Comparison of ENCODE assay signal across 15 mouse cellular contexts in genomic region chr4:84149149-84150050, GRCm38 (mm10).
A peak's percentile ranks its signal among the peaks of the same experiment; 100 is the strongest.
DNase-seq lines count a peak whose midpoint lies in the region; ATAC-seq and TF ChIP-seq lines count a peak whose summit lies in the region.
"Had no signal": no experiment of that assay in that cellular context is flagged by ENCODE, and none has a peak within 500 bp of the region (broad histone marks: within the 10 kb centered on the region; RNA-seq: fewer than 3 reads in every experiment).

No protein-coding gene starts in this region.

- no peak for TF ChIP-seq CTCF in lung, embryonic 14.5 days (IDR thresholded peaks at IDR 0.05; ENCODE audit: low read depth)
- TF ChIP-seq CTCF in stomach, postnatal 0 days (IDR thresholded peaks at IDR 0.05; ENCODE audit: low read depth), result no peak

- H3K4me1 ChIP-seq in lung, embryonic 14.5 days (ENCODE audit: insufficient read depth), result peaks cover 14% of the 10 kb centered on the region
- no peaks in the 10 kb centered on the region for H3K4me1 ChIP-seq in kidney, embryonic 16.5 days (ENCODE audit: insufficient read depth, low read length)
- no peaks in the 10 kb centered on the region for H3K4me1 ChIP-seq in liver, embryonic 15.5 days (replicated peaks)
- no peaks in the 10 kb centered on the region for H3K4me1 ChIP-seq in stomach, postnatal 0 days (replicated peaks; ENCODE audit: control insufficient read depth, insufficient read depth)

- H3K27ac ChIP-seq in lung, embryonic 14.5 days (ENCODE audit: low read depth), result peak overlapping the region; percentile 42; the same call in 1 of the 2 replicates
- no peak overlapping the region for H3K27ac ChIP-seq in kidney, embryonic 16.5 days (ENCODE audit: low read length)
- no peak overlapping the region for H3K27ac ChIP-seq in liver, embryonic 15.5 days (replicated peaks)
- H3K27ac ChIP-seq in stomach, postnatal 0 days (replicated peaks), result no peak overlapping the region
- H3K27ac ChIP-seq: heart, adult 2 months; midbrain, embryonic 13.5 days; neural tube, embryonic 12.5 days had no signal

- TF ChIP-seq EP300 in stomach, postnatal 0 days (optimal IDR thresholded peaks at IDR 0.05), result no peak

- intact Hi-C loops in left cerebral cortex, postnatal 4 days (cut with DNase I), result no loop called here

- peak; percentile 84 for DNase-seq in lung, embryonic 14.5 days
- no peak for DNase-seq in lung, adult 18-20 months
- peak; percentile 32 for DNase-seq in stomach, postnatal 0 days (ENCODE audit: low spot score)
- no peak for DNase-seq in left cerebral cortex, postnatal 4 days
- DNase-seq in thymus, postnatal 0 days (ENCODE audit: low spot score), result no peak
- no peak for DNase-seq in left cerebral cortex, adult 18-20 months (ENCODE audit: low spot score in 2 of 2)
- DNase-seq: cerebellum, postnatal 14 days; heart, adult 2 months; retina, postnatal 1 day; thymus, postnatal 25 days had no signal

- no peak overlapping the region for H3K4me3 ChIP-seq in lung, embryonic 14.5 days (ENCODE audit: low read depth, low read length)
- no peak overlapping the region for H3K4me3 ChIP-seq in kidney, embryonic 16.5 days (ENCODE audit: low read length)
- H3K4me3 ChIP-seq in liver, embryonic 15.5 days (replicated peaks), result no peak overlapping the region
- H3K4me3 ChIP-seq in stomach, postnatal 0 days (ENCODE audit: low read depth, low read length), result no peak overlapping the region
- H3K4me3 ChIP-seq: heart, adult 2 months; midbrain, embryonic 13.5 days; neural tube, embryonic 12.5 days had no signal

- no peaks in the 10 kb centered on the region for H3K36me3 ChIP-seq in lung, embryonic 14.5 days (ENCODE audit: insufficient read depth)
- no peaks in the 10 kb centered on the region for H3K36me3 ChIP-seq in kidney, embryonic 16.5 days (ENCODE audit: insufficient read depth, low read length)
- no peaks in the 10 kb centered on the region for H3K36me3 ChIP-seq in liver, embryonic 15.5 days (replicated peaks)
- no peaks in the 10 kb centered on the region for H3K36me3 ChIP-seq in stomach, postnatal 0 days (ENCODE audit: control insufficient read depth, insufficient read depth, low read length)
- H3K36me3 ChIP-seq: midbrain, embryonic 13.5 days; neural tube, embryonic 12.5 days had no signal

- no peak overlapping the region for H3K9ac ChIP-seq in lung, embryonic 14.5 days
- no peak overlapping the region; the same call in 1 of the 2 replicates for H3K9ac ChIP-seq in kidney, embryonic 16.5 days (replicated peaks; ENCODE audit: low read length)
- no peak overlapping the region for H3K9ac ChIP-seq in liver, embryonic 15.5 days
- H3K9ac ChIP-seq in stomach, postnatal 0 days (ENCODE audit: low read length), result no peak overlapping the region
- H3K9ac ChIP-seq: midbrain, embryonic 13.5 days; neural tube, embryonic 12.5 days had no signal

- no peak overlapping the region for H3K4me2 ChIP-seq in lung, embryonic 14.5 days
- H3K4me2 ChIP-seq in kidney, embryonic 16.5 days (replicated peaks; ENCODE audit: low read depth, low read length), result no peak overlapping the region
- no peak overlapping the region for H3K4me2 ChIP-seq in liver, embryonic 15.5 days
- H3K4me2 ChIP-seq in stomach, postnatal 0 days (replicated peaks; ENCODE audit: low read depth), result no peak overlapping the region
- H3K4me2 ChIP-seq: midbrain, embryonic 13.5 days; neural tube, embryonic 12.5 days had no signal

- peak; percentile 76; the same call in 1 of the 2 replicates for ATAC-seq in lung, embryonic 14.5 days (ENCODE audit: insufficient read depth)
- peak; percentile 79 for ATAC-seq in kidney, embryonic 16.5 days (ENCODE audit: low FRiP score, low TSS enrichment)
- ATAC-seq in liver, embryonic 15.5 days (ENCODE audit: insufficient read depth), result peak; percentile 34
- ATAC-seq in stomach, postnatal 0 days (ENCODE audit: low FRiP score, low TSS enrichment), result peak; percentile 73
- ATAC-seq: activated CD4-positive, CD25-positive, alpha-beta regulatory T cell, adult 4 months had no signal

- H3K27me3 ChIP-seq in lung, embryonic 14.5 days (ENCODE audit: insufficient read depth, low read length), result no peaks in the 10 kb centered on the region
- no peaks in the 10 kb centered on the region for H3K27me3 ChIP-seq in kidney, embryonic 16.5 days (ENCODE audit: insufficient read depth, low read length)
- no peaks in the 10 kb centered on the region for H3K27me3 ChIP-seq in liver, embryonic 15.5 days
- no peaks in the 10 kb centered on the region for H3K27me3 ChIP-seq in stomach, postnatal 0 days (ENCODE audit: control insufficient read depth, insufficient read depth, low read length)
- H3K27me3 ChIP-seq: midbrain, embryonic 13.5 days; neural tube, embryonic 12.5 days had no signal

- H3K9me3 ChIP-seq in lung, embryonic 14.5 days (ENCODE audit: low read depth, low read length), result no peaks in the 10 kb centered on the region
- H3K9me3 ChIP-seq in kidney, embryonic 16.5 days (ENCODE audit: low read length), result no peaks in the 10 kb centered on the region
- no peaks in the 10 kb centered on the region for H3K9me3 ChIP-seq in liver, embryonic 15.5 days (replicated peaks)
- H3K9me3 ChIP-seq in stomach, postnatal 0 days (ENCODE audit: control insufficient read depth, low read length), result no peaks in the 10 kb centered on the region
- H3K9me3 ChIP-seq: midbrain, embryonic 13.5 days; neural tube, embryonic 12.5 days had no signal

- WGBS in lung, embryonic 14.5 days, result 31% methylated on average over 13 of the region's 13 CpGs
- 67% methylated on average over 13 of the region's 13 CpGs for WGBS in kidney, embryonic 16.5 days
- 44% methylated on average over 13 of the region's 13 CpGs for WGBS in liver, embryonic 15.5 days (ENCODE audit: insufficient replicate concordance)
- WGBS in stomach, postnatal 0 days, result 57% methylated on average over 13 of the region's 13 CpGs

Comparison
In these comparisons a context has a peak if more than half of its experiments do, and no peak if none do; other contexts are left out.
1. DNase-seq: peak in lung, embryonic 14.5 days (single experiment) and stomach, postnatal 0 days (single experiment); none in lung, adult 18-20 months (0 of 2), left cerebral cortex, postnatal 4 days (single experiment), thymus, postnatal 0 days (single experiment) and left cerebral cortex, adult 18-20 months (0 of 2).
2. Peak in every context shown above with its lines, with median percentiles within 50 percentile points of each other: ATAC-seq.